Mouse (Mus musculus) small intestine, adult 2 months (tissue): ENCODE measurements around the gene Cox4i2.

Experiments
- CTCF ChIP-seq: fragments of 200-500 bp; IDR thresholded peaks from 2 replicates; pipeline ENCODE4 v1.5.1; 2012; ENCODE audit warnings: low read depth, mild to moderate bottlenecking, control low read depth, inconsistent platforms, low read length, moderate library complexity, mixed read lengths; ENCODE audit not compliant: insufficient replicate concordance, insufficient read length; ENCODE audit errors: extremely low read depth
- POLR2A ChIP-seq: fragments of 200-500 bp; IDR thresholded peaks from 2 replicates; pipeline ENCODE4 v1.6.1; 2012; ENCODE audit warnings: low read depth, mild to moderate bottlenecking, control low read depth, inconsistent platforms, low read length, moderate library complexity

DNA sequence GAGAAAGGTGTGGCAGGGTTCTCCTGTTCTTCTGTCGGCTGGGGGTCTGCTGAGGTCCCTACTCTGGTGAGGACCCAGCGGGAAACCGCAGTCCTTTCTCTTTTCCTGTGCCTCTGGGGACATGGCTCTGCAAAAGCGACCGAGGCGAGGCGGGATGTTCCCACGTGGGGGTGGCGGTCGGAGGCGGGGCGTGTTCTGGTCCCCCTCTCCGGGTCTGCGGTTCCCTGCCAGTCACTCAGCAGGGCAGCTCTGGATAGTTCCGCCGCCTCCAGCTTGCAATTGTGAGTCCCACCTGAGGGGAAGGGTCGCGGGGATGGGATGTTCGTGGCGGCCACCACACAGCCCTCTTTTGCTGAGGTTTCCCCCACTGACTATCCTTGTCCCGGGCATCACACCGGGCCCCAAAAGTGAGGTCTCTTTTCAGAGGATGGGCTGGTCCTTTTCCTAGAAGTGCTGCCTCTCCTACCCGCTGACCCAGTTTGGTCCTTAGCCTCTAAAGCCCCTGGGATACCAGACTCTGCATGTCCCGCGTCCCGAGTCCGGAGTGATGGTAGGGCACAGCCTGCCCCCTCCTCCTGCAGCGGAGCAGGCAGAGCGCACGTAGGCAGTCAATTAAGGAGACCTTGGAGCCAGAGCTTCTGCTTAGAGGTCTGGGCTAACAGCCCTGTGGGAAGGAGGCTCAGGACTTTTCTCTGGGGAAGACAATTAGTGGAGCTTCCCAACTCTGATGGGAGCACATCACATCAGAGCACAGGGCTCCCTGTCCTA is at the start of gene Cox4i2:
- TF ChIP-seq CTCF (no peak), POLR2A (no peak)
